Mouse (Mus musculus) lung, adult 2 months (tissue): ENCODE results near the gene Tlr8.
A peak's percentile ranks its signal among the peaks of the same experiment; 100 is the strongest.

ENCODE experiments used
- CTCF ChIP-seq: fragments of 200-500 bp; IDR thresholded peaks from 2 replicates; pipeline ENCODE4 v1.5.1; 2011; ENCODE audit warnings: mild to moderate bottlenecking, low read length, control low read depth; ENCODE audit not compliant: insufficient read depth
- POLR2A ChIP-seq: fragments of 200-500 bp; IDR thresholded peaks from 2 replicates; pipeline ENCODE4 v1.6.1; 2011; ENCODE audit warnings: low read depth, mild to moderate bottlenecking, control low read depth, low read length, borderline replicate concordance; ENCODE audit errors: extremely low read depth

DNA sequence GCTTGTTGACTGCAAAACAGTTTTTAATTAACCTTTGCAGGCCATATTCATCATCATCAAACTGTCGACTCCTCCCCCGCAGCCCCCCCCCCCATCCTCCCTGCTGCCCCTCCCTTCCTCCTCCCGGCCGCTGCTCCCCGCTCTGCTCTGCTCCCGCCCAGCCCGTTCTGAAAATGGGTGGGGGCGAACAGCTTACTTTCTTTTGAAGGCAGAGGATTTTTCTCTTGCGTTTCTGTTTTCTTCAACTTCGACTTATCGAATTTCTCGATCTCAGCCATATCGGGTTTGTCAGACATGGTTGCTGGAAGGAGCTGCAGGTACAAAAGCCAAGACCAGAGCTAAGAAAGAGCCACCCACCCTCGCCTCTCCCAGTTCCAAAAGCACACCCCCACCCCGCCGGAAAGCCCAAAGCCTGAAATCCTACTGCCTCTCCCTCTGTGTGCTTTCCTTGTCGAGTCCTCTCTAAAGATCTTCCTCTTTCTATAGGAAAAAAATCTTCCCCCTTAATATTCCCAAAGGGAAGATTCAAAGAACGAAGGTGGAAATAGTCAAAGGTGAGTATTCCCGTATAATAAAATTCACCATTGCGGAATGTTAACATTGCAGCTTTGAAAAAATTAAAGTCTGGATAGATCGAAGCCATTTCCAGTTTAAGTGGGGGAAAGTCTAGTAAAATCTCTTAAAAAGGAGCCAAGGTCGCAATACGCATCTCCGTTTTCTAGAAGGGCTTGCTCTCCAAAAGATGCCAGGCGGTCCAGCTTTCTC lies 56.2 kb downstream of the Tlr8 start:
- TF ChIP-seq CTCF: no peak
- peak; percentile 33; the same call in 1 of the 2 replicates for TF ChIP-seq POLR2A
